Mouse (Mus musculus): ENCODE data around the gene Rad1. TPM values are rescaled to one million over a fixed set of nuclear protein-coding genes. Genes with fewer than 3 reads are reported as not detected.
A peak's percentile ranks its signal among the peaks of the same experiment; 100 is the strongest.
"Not testable (repeated sequence)": the region's sequence is repeated elsewhere in the genome, so short reads cannot be mapped to it uniquely, and the experiment has no call there.

Gene Rad1
- polyA plus RNA-seq, 1 experiment from 2014 or later = 19.7 TPM

DNA sequence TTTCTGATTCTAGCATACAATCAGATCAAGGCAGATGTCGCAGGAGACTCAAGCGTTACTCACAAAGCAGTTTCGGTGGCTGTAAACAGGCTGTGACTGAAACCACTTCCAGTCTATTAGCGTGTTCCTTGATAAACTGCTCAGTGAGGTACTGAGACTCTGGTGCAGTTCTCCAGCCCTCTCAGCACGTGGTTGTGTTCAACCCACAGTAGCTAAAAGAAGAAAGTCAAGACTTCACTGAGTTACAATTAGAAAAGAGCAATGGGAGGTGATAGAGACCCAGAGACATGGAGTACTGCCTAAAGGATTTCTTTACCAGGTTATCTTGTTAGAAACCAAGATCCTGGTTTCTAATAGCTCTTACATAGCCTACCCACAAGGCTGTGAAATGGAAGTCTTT lies 13.8 kb downstream of the Rad1 start:
- no peak overlapping the region for H3K4me2 ChIP-seq (ENCODE audit: low read depth, low read length)
- H3K9me3 ChIP-seq (ENCODE audit: control insufficient read depth, low read length) = no peaks in the 10 kb centered on the region
- WGBS = 77% methylated on average over 5 of the region's 5 CpGs
- H3K27ac ChIP-seq (ENCODE audit: low read depth, low read length) = no peak overlapping the region
- ATAC-seq (ENCODE audit: low read depth) = no peak
- no peaks in the 10 kb centered on the region for H3K27me3 ChIP-seq (ENCODE audit: control insufficient read depth, insufficient read depth, low read length)
- no peaks in the 10 kb centered on the region for H3K4me1 ChIP-seq (ENCODE audit: control insufficient read depth, insufficient read depth, low read length)
- H3K36me3 ChIP-seq (ENCODE audit: control insufficient read depth, insufficient read depth, low read length) = no peaks in the 10 kb centered on the region
- no peak overlapping the region for H3K9ac ChIP-seq (replicated peaks; ENCODE audit: low read depth, low read length)
- no peak overlapping the region for H3K4me3 ChIP-seq (ENCODE audit: low read depth, low read length)

DNA sequence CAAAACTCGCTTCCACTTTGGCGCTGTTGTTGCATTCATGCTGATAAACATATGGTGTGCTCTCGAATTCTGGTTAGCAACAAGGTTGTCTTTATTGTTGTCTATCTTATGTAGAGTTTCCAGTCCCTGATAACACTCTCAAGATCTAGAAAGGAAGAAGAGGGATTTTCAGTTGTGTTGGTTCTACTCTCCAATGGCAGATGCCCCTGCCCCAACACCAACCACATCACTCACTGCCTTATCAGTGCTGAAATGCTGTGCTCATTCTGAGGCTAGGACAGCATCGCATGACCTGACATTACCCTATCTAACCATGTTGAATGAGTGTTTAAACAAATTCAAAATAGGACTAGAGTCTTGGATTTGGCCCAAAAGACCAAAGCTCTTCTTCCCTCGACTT lies 14.2 kb downstream of the Rad1 start:
- Histone ChIP-seq H3K4me2 (ENCODE audit: low read depth, low read length) (no peak overlapping the region), H3K36me3 (ENCODE audit: control insufficient read depth, insufficient read depth, low read length) (no peaks in the 10 kb centered on the region), H3K27ac (ENCODE audit: low read depth, low read length) (no peak overlapping the region), H3K9ac (replicated peaks; ENCODE audit: low read depth, low read length) (no peak overlapping the region), H3K4me3 (ENCODE audit: low read depth, low read length) (no peak overlapping the region), H3K27me3 (ENCODE audit: control insufficient read depth, insufficient read depth, low read length) (no peaks in the 10 kb centered on the region), H3K4me1 (ENCODE audit: control insufficient read depth, insufficient read depth, low read length) (no peaks in the 10 kb centered on the region), H3K9me3 (ENCODE audit: control insufficient read depth, low read length) (no peaks in the 10 kb centered on the region)
- ATAC-seq (ENCODE audit: low read depth) = no peak
- WGBS = 92% methylated on average over 5 of the region's 5 CpGs

DNA sequence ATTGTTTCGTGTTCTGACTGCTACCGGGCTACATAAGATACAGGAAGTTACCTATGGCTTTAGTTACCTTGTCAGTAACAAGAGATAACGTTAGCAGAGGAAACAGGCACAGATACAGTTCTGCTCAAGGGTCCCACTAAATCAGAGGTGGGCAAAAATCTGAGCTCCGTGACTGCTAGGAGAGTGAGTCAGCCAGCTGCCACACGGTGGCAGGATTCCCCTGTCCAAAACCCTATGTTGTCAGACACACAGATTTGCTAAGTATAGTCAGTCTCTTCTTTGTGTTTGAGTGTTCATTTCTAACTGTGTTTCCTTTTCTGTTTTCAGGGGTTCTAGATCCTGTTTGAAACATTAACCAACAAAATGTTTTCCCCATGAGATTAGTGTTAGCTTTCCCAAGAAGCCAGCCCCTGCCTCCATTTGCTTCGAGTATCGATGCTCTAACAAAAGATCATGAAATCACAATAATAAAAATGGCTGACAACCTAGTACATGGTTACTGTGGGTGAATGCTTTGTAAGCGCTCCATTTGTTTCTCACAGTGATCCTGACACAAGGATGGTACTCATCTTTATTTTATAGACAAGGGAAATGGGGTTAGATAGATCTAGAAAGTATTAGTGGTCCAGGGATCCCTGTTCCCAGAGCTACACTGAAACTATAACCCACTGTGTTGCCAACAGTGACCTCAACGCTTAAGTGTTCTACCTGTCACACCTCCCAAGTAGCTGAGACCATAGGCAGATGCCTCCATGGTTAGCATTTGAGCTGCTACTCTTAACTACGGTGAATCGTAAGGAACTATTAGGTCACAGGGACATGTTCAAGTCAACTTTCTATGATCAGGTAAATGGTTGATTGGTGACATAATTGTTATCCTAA lies 15.3 kb downstream of the Rad1 start:
- 56% methylated on average over 11 of the region's 11 CpGs for WGBS
- H3K4me3 ChIP-seq (ENCODE audit: low read depth, low read length) = no peak overlapping the region
- H3K9me3 ChIP-seq (ENCODE audit: control insufficient read depth, low read length) = no peaks in the 10 kb centered on the region
- H3K27me3 ChIP-seq (ENCODE audit: control insufficient read depth, insufficient read depth, low read length) = no peaks in the 10 kb centered on the region
- H3K4me1 ChIP-seq (ENCODE audit: control insufficient read depth, insufficient read depth, low read length) = no peaks in the 10 kb centered on the region
- peak; percentile 97 for ATAC-seq (ENCODE audit: low read depth)
- H3K36me3 ChIP-seq (ENCODE audit: control insufficient read depth, insufficient read depth, low read length) = no peaks in the 10 kb centered on the region
- H3K4me2 ChIP-seq (ENCODE audit: low read depth, low read length) = no peak overlapping the region
- H3K9ac ChIP-seq (replicated peaks; ENCODE audit: low read depth, low read length) = no peak overlapping the region
- H3K27ac ChIP-seq (ENCODE audit: low read depth, low read length) = no peak overlapping the region

DNA sequence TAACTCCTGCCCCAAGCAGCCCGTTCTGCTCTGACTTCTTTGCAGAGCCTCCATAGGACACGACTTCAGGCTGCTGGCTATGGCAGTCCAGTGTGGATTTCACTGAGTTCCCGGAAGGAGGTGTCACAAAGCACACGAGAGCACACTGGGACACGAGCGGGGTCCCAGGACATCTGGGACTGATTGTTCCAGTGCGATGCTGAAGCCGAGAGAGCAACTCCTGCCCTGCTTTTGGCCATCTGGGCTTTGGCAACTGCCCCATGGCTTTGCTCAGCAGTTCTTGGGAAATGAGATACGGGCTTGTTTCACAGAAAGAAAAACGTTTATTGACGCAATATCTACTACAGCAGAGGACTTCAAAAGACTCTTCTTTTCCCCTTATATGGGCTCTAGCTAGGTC lies 20.3 kb downstream of the Rad1 start:
- Histone ChIP-seq H3K4me2 (ENCODE audit: low read depth, low read length) (no peak overlapping the region), H3K4me1 (ENCODE audit: control insufficient read depth, insufficient read depth, low read length) (no peaks in the 10 kb centered on the region), H3K9me3 (ENCODE audit: control insufficient read depth, low read length) (no peaks in the 10 kb centered on the region), H3K36me3 (ENCODE audit: control insufficient read depth, insufficient read depth, low read length) (no peaks in the 10 kb centered on the region), H3K9ac (replicated peaks; ENCODE audit: low read depth, low read length) (no peak overlapping the region), H3K27me3 (ENCODE audit: control insufficient read depth, insufficient read depth, low read length) (no peaks in the 10 kb centered on the region), H3K27ac (ENCODE audit: low read depth, low read length) (no peak overlapping the region), H3K4me3 (ENCODE audit: low read depth, low read length) (no peak overlapping the region)
- 65% methylated on average over 11 of the region's 11 CpGs for WGBS
- no peak for ATAC-seq (ENCODE audit: low read depth)

DNA sequence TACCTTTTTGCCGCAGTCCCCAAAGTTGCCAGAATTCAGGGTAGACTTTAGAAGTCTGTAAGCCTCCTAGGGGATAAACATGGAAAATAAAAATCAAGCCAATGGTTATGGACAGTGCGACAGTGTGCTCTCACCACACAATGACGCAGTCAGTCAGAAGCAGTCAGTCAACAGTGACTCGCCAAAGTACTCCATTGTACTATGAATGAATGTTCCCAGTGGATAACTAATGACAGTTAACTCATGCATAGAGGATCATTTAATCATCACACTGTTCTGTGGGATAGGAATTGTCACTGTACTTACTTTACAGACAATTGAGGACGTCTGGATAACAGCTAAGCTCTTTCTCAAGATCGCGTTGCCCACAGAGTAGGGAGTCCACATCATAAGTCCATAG lies 29.3 kb downstream of the Rad1 start:
- WGBS = 90% methylated on average over 7 of the region's 7 CpGs
- H3K4me3 ChIP-seq (ENCODE audit: low read depth, low read length) = no peak overlapping the region
- no peak overlapping the region for H3K4me2 ChIP-seq (ENCODE audit: low read depth, low read length)
- H3K9ac ChIP-seq (replicated peaks; ENCODE audit: low read depth, low read length) = no peak overlapping the region
- no peak for ATAC-seq (ENCODE audit: low read depth)
- no peaks in the 10 kb centered on the region for H3K36me3 ChIP-seq (ENCODE audit: control insufficient read depth, insufficient read depth, low read length)
- no peaks in the 10 kb centered on the region for H3K27me3 ChIP-seq (ENCODE audit: control insufficient read depth, insufficient read depth, low read length)
- H3K9me3 ChIP-seq (ENCODE audit: control insufficient read depth, low read length) = no peaks in the 10 kb centered on the region
- H3K27ac ChIP-seq (ENCODE audit: low read depth, low read length) = no peak overlapping the region
- no peaks in the 10 kb centered on the region for H3K4me1 ChIP-seq (ENCODE audit: control insufficient read depth, insufficient read depth, low read length)

DNA sequence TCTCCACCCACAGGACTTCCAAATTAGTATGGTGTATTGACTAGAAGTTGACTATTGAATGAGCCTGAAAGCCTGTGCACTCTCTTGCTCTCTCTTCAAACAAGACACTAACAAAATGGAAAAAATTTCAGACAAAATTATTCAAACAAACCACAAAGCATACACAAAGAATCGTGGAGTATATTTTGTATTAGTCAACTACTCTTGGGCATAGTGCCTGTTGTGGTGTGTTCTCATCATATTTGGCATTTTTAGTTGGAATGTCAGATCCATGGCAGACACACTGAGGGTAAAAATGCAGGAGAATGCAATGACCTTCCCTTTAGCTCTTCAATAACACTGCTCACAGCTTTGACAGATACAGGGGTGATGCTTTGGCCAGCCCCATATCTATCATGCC lies 40.1 kb downstream of the Rad1 start:
- Histone ChIP-seq H3K4me3 (ENCODE audit: low read depth, low read length) (no peak overlapping the region), H3K4me1 (ENCODE audit: control insufficient read depth, insufficient read depth, low read length) (no peaks in the 10 kb centered on the region), H3K4me2 (ENCODE audit: low read depth, low read length) (no peak overlapping the region), H3K27ac (ENCODE audit: low read depth, low read length) (no peak overlapping the region), H3K36me3 (ENCODE audit: control insufficient read depth, insufficient read depth, low read length) (no peaks in the 10 kb centered on the region), H3K27me3 (ENCODE audit: control insufficient read depth, insufficient read depth, low read length) (no peaks in the 10 kb centered on the region), H3K9me3 (ENCODE audit: control insufficient read depth, low read length) (no peaks in the 10 kb centered on the region), H3K9ac (replicated peaks; ENCODE audit: low read depth, low read length) (no peak overlapping the region)
- WGBS = 89% methylated on average over 1 of the region's 1 CpGs
- no peak for ATAC-seq (ENCODE audit: low read depth)

DNA sequence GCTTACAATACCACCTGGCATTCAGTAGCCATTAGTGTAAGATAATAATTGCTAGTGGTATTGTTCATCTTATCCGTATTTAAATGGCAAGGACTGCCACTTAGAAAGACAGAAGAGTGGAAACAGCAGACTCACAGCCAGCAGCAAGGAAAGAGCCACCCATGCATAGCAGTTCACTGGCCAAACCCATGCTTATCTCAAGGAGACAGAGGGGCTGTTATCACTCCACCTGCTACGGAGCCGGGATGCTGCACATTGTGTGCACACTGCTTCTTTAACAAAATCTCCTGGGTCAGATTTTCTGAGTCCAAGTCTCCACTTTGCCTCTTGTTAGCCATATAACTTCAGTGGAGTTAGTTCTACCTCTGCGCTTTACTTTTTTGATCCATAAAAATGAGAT lies 45.5 kb downstream of the Rad1 start:
- H3K4me1 ChIP-seq (ENCODE audit: control insufficient read depth, insufficient read depth, low read length) = no peaks in the 10 kb centered on the region
- ATAC-seq (ENCODE audit: low read depth) = no peak
- no peak overlapping the region for H3K4me2 ChIP-seq (ENCODE audit: low read depth, low read length)
- H3K9me3 ChIP-seq (ENCODE audit: control insufficient read depth, low read length) = no peaks in the 10 kb centered on the region
- no peaks in the 10 kb centered on the region for H3K27me3 ChIP-seq (ENCODE audit: control insufficient read depth, insufficient read depth, low read length)
- no peaks in the 10 kb centered on the region for H3K36me3 ChIP-seq (ENCODE audit: control insufficient read depth, insufficient read depth, low read length)
- H3K27ac ChIP-seq (ENCODE audit: low read depth, low read length) = no peak overlapping the region
- no peak overlapping the region for H3K9ac ChIP-seq (replicated peaks; ENCODE audit: low read depth, low read length)
- WGBS = 92% methylated on average over 4 of the region's 4 CpGs
- no peak overlapping the region for H3K4me3 ChIP-seq (ENCODE audit: low read depth, low read length)

DNA sequence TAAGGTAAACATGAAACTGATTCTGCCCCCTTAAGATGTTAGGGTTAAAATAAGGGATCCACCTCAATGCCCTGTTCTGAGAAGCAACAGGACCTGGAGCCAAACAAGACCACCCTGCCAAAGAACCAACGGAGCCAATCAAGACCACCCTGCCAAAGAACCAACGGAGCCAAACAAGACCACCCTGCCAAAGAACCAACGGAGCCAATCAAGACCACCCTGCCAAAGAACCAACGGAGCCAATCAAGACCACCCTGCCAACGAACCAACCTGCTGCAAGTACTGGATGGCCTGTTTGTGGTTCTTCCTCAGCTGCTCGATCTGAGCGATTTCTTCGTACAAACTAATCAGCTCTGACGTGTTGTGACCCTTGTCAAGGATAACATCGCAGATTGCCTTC lies 47.5 kb downstream of the Rad1 start:
- not testable (repeated sequence) for H3K4me2 ChIP-seq (ENCODE audit: low read depth, low read length); ATAC-seq (ENCODE audit: low read depth); H3K36me3 ChIP-seq (ENCODE audit: control insufficient read depth, insufficient read depth, low read length); H3K9me3 ChIP-seq (ENCODE audit: control insufficient read depth, low read length); H3K4me3 ChIP-seq (ENCODE audit: low read depth, low read length); H3K4me1 ChIP-seq (ENCODE audit: control insufficient read depth, insufficient read depth, low read length); H3K27ac ChIP-seq (ENCODE audit: low read depth, low read length); H3K27me3 ChIP-seq (ENCODE audit: control insufficient read depth, insufficient read depth, low read length); H3K9ac ChIP-seq (replicated peaks; ENCODE audit: low read depth, low read length)
- 94% methylated on average over 10 of the region's 10 CpGs for WGBS

DNA sequence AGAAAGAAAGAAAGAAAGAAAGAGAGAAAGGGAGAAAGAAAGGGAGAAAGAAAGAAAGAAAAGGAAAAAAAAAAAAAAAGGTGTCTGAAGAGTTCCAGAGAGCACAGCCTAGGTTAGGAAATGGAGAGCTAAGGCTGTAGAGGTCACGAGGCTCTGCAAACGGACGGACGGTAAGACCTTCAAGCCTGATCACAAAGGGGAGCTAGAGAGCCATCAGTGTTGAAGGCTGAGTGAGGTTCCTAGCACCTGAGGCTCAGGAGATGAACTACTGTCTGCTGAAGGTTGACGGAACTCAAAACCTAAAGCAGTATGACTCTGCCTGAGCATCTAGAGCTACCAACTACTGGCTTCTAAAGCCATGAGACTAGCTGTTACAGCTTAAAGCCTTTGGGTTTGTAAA lies 48.8 kb downstream of the Rad1 start:
- Histone ChIP-seq H3K9ac (replicated peaks; ENCODE audit: low read depth, low read length) (no peak overlapping the region), H3K9me3 (ENCODE audit: control insufficient read depth, low read length) (no peaks in the 10 kb centered on the region), H3K36me3 (ENCODE audit: control insufficient read depth, insufficient read depth, low read length) (no peaks in the 10 kb centered on the region), H3K4me1 (ENCODE audit: control insufficient read depth, insufficient read depth, low read length) (no peaks in the 10 kb centered on the region), H3K27me3 (ENCODE audit: control insufficient read depth, insufficient read depth, low read length) (no peaks in the 10 kb centered on the region), H3K4me3 (ENCODE audit: low read depth, low read length) (no peak overlapping the region), H3K4me2 (ENCODE audit: low read depth, low read length) (no peak overlapping the region), H3K27ac (ENCODE audit: low read depth, low read length) (no peak overlapping the region)
- ATAC-seq (ENCODE audit: low read depth) = no peak
- 87% methylated on average over 5 of the region's 5 CpGs for WGBS
